Mouse (Mus musculus) CH12.LX (cell line): ENCODE results near the gene Spef2. TPM values are rescaled to one million over a fixed set of nuclear protein-coding genes. Genes with fewer than 3 reads are reported as not detected.

ENCODE experiments used
- DNase-seq: peaks from one replicate; pipeline ENCODE4 v3.0.0-alpha.2; 2013; ENCODE audit errors: extremely low read depth
- H3K27ac ChIP-seq: 2 replicates; pipeline ENCODE4 v1.5.1; 2012; ENCODE audit warnings: low read depth, mild to moderate bottlenecking, control low read depth, moderate library complexity; ENCODE audit not compliant: insufficient read depth
- H3K27me3 ChIP-seq: replicated peaks from 2 replicates; pipeline ENCODE3; 2012; ENCODE audit warnings: inconsistent platforms
- H3K36me3 ChIP-seq, 2 experiments: replicated peaks in 1 of 2; 2 replicates each; pipeline versions ENCODE3 to v1.6.1; 2012; ENCODE audit warnings: inconsistent platforms in 1 of 2, low read length in 1 of 2, mild to moderate bottlenecking in 1 of 2, mixed read lengths in 1 of 2, moderate library complexity in 1 of 2; ENCODE audit not compliant: control insufficient read depth in 1 of 2, insufficient read depth in 1 of 2
- H3K4me1 ChIP-seq, 2 experiments: 2 replicates each; pipeline ENCODE4 v1.6.1; 2012; ENCODE audit warnings: inconsistent platforms in 1 of 2, moderate library complexity in 1 of 2; ENCODE audit not compliant: insufficient read depth in 2 of 2, control insufficient read depth in 1 of 2
- H3K4me2 ChIP-seq: 2 replicates; pipeline ENCODE4 v1.6.1; 2012; ENCODE audit warnings: low read depth, mild to moderate bottlenecking, control low read depth; ENCODE audit not compliant: poor library complexity, insufficient read depth, severe bottlenecking
- H3K4me3 ChIP-seq, 3 experiments: fragments of 150-350 bp in 1 of 3; sonication (generic) in 1 of 3; replicated peaks in 1 of 3; 2 replicates each; pipeline versions ENCODE3 to v1.5.1; 2011 to 2012; ENCODE audit warnings: low read depth in 2 of 3, low read length in 2 of 3, mild to moderate bottlenecking in 2 of 3, moderate library complexity in 2 of 3, control low read depth in 1 of 3, improper control_type of control experiment in 1 of 3, inconsistent platforms in 1 of 3, mixed read lengths in 1 of 3; ENCODE audit not compliant: poor library complexity in 1 of 3
- H3K79me2 ChIP-seq: replicated peaks from 2 replicates; pipeline ENCODE4 v1.6.1; 2012; ENCODE audit warnings: mild to moderate bottlenecking, moderate library complexity; ENCODE audit not compliant: control insufficient read depth, poor library complexity, insufficient read depth, severe bottlenecking; ENCODE audit errors: extremely low read depth
- H3K9ac ChIP-seq: 2 replicates; pipeline ENCODE4 v1.6.1; 2012; ENCODE audit warnings: low read depth, mild to moderate bottlenecking, control low read depth, moderate library complexity; ENCODE audit not compliant: insufficient read depth
- H3K9me3 ChIP-seq: replicated peaks from 2 replicates; pipeline ENCODE3; 2012; ENCODE audit warnings: low read length, inconsistent platforms, mixed read lengths
- CHD2 ChIP-seq: IDR thresholded peaks from 2 replicates; pipeline ENCODE4 v1.6.1; 2011; ENCODE audit warnings: low read length, improper control_type of control experiment
- ELF1 ChIP-seq: IDR thresholded peaks from 2 replicates; pipeline ENCODE4 v1.6.1; 2014; ENCODE audit warnings: low read depth, mild to moderate bottlenecking, inconsistent platforms, low read length, improper control_type of control experiment
- ETS1 ChIP-seq: conservative IDR thresholded peaks from 2 replicates; pipeline ENCODE4 v1.6.1; 2012; ENCODE audit warnings: low read depth, mild to moderate bottlenecking, inconsistent platforms, low read length, improper control_type of control experiment, moderate library complexity
- GABPA ChIP-seq: IDR thresholded peaks from 2 replicates; pipeline ENCODE4 v1.6.1; 2012; ENCODE audit warnings: low read depth, low read length, improper control_type of control experiment, inconsistent platforms; ENCODE audit not compliant: insufficient replicate concordance
- HCFC1 ChIP-seq: IDR thresholded peaks from 2 replicates; pipeline ENCODE4 v1.6.1; 2012; ENCODE audit warnings: low read depth, mild to moderate bottlenecking, inconsistent platforms, low read length, improper control_type of control experiment
- IRF4 ChIP-seq: IDR thresholded peaks from 2 replicates; pipeline ENCODE4 v1.6.1; 2014; ENCODE audit warnings: low read depth, mild to moderate bottlenecking, inconsistent platforms, low read length, improper control_type of control experiment
- KAT2A ChIP-seq: IDR thresholded peaks from 2 replicates; pipeline ENCODE4 v1.6.1; 2012; ENCODE audit warnings: low read length, improper control_type of control experiment, inconsistent platforms; ENCODE audit not compliant: insufficient replicate concordance
- MAFK ChIP-seq: IDR thresholded peaks from 2 replicates; pipeline ENCODE4 v1.6.1; 2011; ENCODE audit warnings: low read length, improper control_type of control experiment; ENCODE audit not compliant: insufficient replicate concordance
- MAX ChIP-seq: IDR thresholded peaks from 2 replicates; pipeline ENCODE4 v1.6.1; 2011; ENCODE audit warnings: low read length, improper control_type of control experiment
- MEF2A ChIP-seq: IDR thresholded peaks from 2 replicates; pipeline ENCODE4 v1.6.1; 2014; ENCODE audit warnings: low read depth, mild to moderate bottlenecking, inconsistent platforms, low read length, improper control_type of control experiment, borderline replicate concordance
- PAX5 ChIP-seq: IDR thresholded peaks from 2 replicates; pipeline ENCODE4 v1.6.1; 2012; ENCODE audit warnings: low read length, inconsistent platforms, mixed read lengths
- SIN3A ChIP-seq: IDR thresholded peaks from 2 replicates; pipeline ENCODE4 v1.6.1; 2012; ENCODE audit warnings: low read length, improper control_type of control experiment, inconsistent platforms
- TBP ChIP-seq: conservative IDR thresholded peaks from 2 replicates; pipeline ENCODE4 v1.6.1; 2011; ENCODE audit warnings: low read depth, low read length, improper control_type of control experiment
- TCF12 ChIP-seq: IDR thresholded peaks from 2 replicates; pipeline ENCODE4 v1.6.1; 2014; ENCODE audit warnings: low read depth, mild to moderate bottlenecking, inconsistent platforms, low read length, improper control_type of control experiment
- UBTF ChIP-seq: IDR thresholded peaks from 2 replicates; pipeline ENCODE4 v1.6.1; 2012; ENCODE audit warnings: low read depth, mild to moderate bottlenecking, inconsistent platforms, low read length, improper control_type of control experiment, moderate library complexity
- USF1 ChIP-seq: IDR thresholded peaks from 2 replicates; pipeline ENCODE4 v1.6.1; 2014; ENCODE audit warnings: low read depth, mild to moderate bottlenecking, inconsistent platforms, low read length, improper control_type of control experiment
- ZC3H11A ChIP-seq: IDR thresholded peaks from 2 replicates; pipeline ENCODE4 v1.6.1; 2012; ENCODE audit warnings: low read depth, mild to moderate bottlenecking, inconsistent platforms, low read length, improper control_type of control experiment
- ZMIZ1 ChIP-seq: IDR thresholded peaks from 2 replicates; pipeline ENCODE4 v1.6.1; 2012; ENCODE audit warnings: low read depth, mild to moderate bottlenecking, inconsistent platforms, low read length, improper control_type of control experiment
- ZNF384 ChIP-seq: IDR thresholded peaks from 2 replicates; pipeline ENCODE4 v1.6.1; 2012; ENCODE audit warnings: low read depth, low read length, improper control_type of control experiment, inconsistent platforms
- dilution Hi-C: fragments of 300-500 bp; cut with MboI; formaldehyde crosslinking; loops from 2 replicates; pipeline ENCODE4 v1.14.3; 2020; ENCODE audit warnings: low sequenced_read_pairs; ENCODE audit not compliant: extremely low pct_unique_long_range_greater_than_20kb, extremely low pct_ligation_motif_present
- in situ Hi-C: fragments of 300-500 bp; cut with MboI; formaldehyde crosslinking; loops from 3 replicates; pipeline ENCODE4 v1.14.3; 2019; ENCODE audit warnings: low sequenced_read_pairs, low pct_ligation_motif_present, low pct_unique_long_range_greater_than_20kb, mixed read lengths
- polyA plus RNA-seq: library from polyadenylated mRNA; unstranded; fragments of >175 nt; gene quantifications from 2 replicates; pipeline ENCODE4 v1.2.1, GENCODE M21; 2012; ENCODE audit warnings: low read depth; ENCODE audit not compliant: insufficient read length
- total RNA-seq, 2 experiments: library from RNA; depleted of rRNA; stranded (reverse); fragments of 300-350 nt in 1 of 2; fragments of >200 nt in 1 of 2; gene quantifications; 2 replicates each; pipeline ENCODE4 v1.2.3; 2012 to 2014

Spef2 gene
- total and polyA plus RNA-seq, 3 experiments: 0.51 to 1.4 (median 1.2) TPM

- Histone ChIP-seq H3K9ac (no peak overlapping the region), H3K79me2 (no peaks in the 10 kb centered on the region), H3K4me2 (no peak overlapping the region), H3K4me1 (no peaks in the 10 kb centered on the region), H3K36me3 (no peaks in the 10 kb centered on the region), H3K27me3 (no peaks in the 10 kb centered on the region), H3K9me3 (no peaks in the 10 kb centered on the region), H3K27ac (no peak overlapping the region), H3K4me3 (no peak overlapping the region)
- in situ Hi-C loops (no loop called here), dilution Hi-C loops (no loop called here)
- no peak for TF ChIP-seq KAT2A
- TF ChIP-seq TCF12: no peak
- 0 out of 2 replicates have a peak, but pooled peaks have one; percentile 23 for TF ChIP-seq MAFK
- TF ChIP-seq ZMIZ1: no peak
- DNase-seq: no peak
These were observed 18.4 kb upstream of the Spef2 start for GRCm38 (mm10) chr15:9767034-9767433.

- Histone ChIP-seq H3K79me2 (no peaks in the 10 kb centered on the region), H3K9ac (no peak overlapping the region), H3K36me3 (no peaks in the 10 kb centered on the region), H3K27me3 (no peaks in the 10 kb centered on the region), H3K9me3 (no peaks in the 10 kb centered on the region), H3K4me1 (peaks cover 0 to 9% of the 10 kb centered on the region in 2 experiments; a peak in 2 of 4 replicates), H3K27ac (no peak overlapping the region), H3K4me3 (no peak overlapping the region), H3K4me2 (no peak overlapping the region)
- no peak for TF ChIP-seq MEF2A
- TF ChIP-seq UBTF: no peak
- no peak for TF ChIP-seq HCFC1
- no peak for TF ChIP-seq MAFK
- no peak for TF ChIP-seq CHD2
- no peak for TF ChIP-seq USF1
- no peak for TF ChIP-seq ZC3H11A
- no peak for TF ChIP-seq ETS1
- TF ChIP-seq ZNF384: no peak
- TF ChIP-seq PAX5: no peak
- TF ChIP-seq ELF1: no peak
- TF ChIP-seq SIN3A: no peak
- TF ChIP-seq IRF4: no peak
- TF ChIP-seq TBP: no peak
- no peak for TF ChIP-seq KAT2A
- TF ChIP-seq GABPA: no peak
- no peak for TF ChIP-seq MAX
- dilution Hi-C loops: no loop called here
- in situ Hi-C loops: no loop called here
- DNase-seq: no peak
These were observed 2.3 kb upstream of the Spef2 start for GRCm38 (mm10) chr15:9750966-9751365.
